Comparison of ENCODE assay signal across 10 mouse cellular contexts in the genomic region with DNA sequence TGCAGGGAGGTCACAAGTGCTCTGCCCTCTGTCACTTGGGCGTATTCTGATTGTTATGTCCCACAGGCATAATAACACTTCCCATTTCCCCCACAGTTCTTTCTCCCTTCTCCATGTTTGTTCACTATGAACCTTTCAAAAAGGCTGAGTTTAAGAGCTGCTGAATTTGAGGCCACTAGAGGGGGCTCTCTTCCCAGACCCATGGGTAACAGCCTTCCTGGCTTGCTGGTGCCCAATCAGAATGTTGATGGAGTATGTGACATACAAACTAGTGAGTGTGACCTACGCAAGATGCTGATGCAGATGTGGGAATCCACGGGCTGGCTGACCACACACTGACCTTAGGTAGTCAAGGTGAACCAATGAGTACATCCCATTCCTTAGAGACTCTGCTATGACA. TPM values are rescaled to one million over a fixed set of nuclear protein-coding genes. Genes with fewer than 3 reads are reported as not detected.
DNase-seq lines count a peak whose midpoint lies in the region; ATAC-seq and TF ChIP-seq lines count a peak whose summit lies in the region.
"Had no signal": no experiment of that assay in that cellular context is flagged by ENCODE, and none has a peak within 500 bp of the region (broad histone marks: within the 10 kb centered on the region; RNA-seq: fewer than 3 reads in every experiment).

No protein-coding gene starts in this region.

- H3K4me1 ChIP-seq in forebrain, postnatal 0 days (ENCODE audit: insufficient read depth), result no peaks in the 10 kb centered on the region
- no peaks in the 10 kb centered on the region for H3K4me1 ChIP-seq in forebrain, embryonic 16.5 days (replicated peaks; ENCODE audit: control insufficient read depth, insufficient read depth, low read length)
- no peaks in the 10 kb centered on the region for H3K4me1 ChIP-seq in midbrain, postnatal 0 days (ENCODE audit: insufficient read depth, low read length)
- H3K4me1 ChIP-seq in midbrain, embryonic 10.5 days, result no peaks in the 10 kb centered on the region
- H3K4me1 ChIP-seq in stomach, postnatal 0 days (replicated peaks; ENCODE audit: control insufficient read depth, insufficient read depth), result no peaks in the 10 kb centered on the region
- no peaks in the 10 kb centered on the region for H3K4me1 ChIP-seq in midbrain, embryonic 11.5 days (ENCODE audit: control insufficient read depth, insufficient read depth, low read length)

- no peak overlapping the region for H3K9ac ChIP-seq in forebrain, postnatal 0 days
- no peak overlapping the region for H3K9ac ChIP-seq in forebrain, embryonic 16.5 days (replicated peaks; ENCODE audit: low read depth, low read length)
- no peak overlapping the region for H3K9ac ChIP-seq in midbrain, postnatal 0 days (replicated peaks; ENCODE audit: low read length, poor library complexity, severe bottlenecking)
- H3K9ac ChIP-seq in stomach, postnatal 0 days (ENCODE audit: low read length), result no peak overlapping the region
- no peak overlapping the region for H3K9ac ChIP-seq in midbrain, embryonic 11.5 days (ENCODE audit: low read length)

- DNase-seq in forebrain, postnatal 0 days, result peak; percentile 33
- DNase-seq in midbrain, postnatal 0 days (ENCODE audit: low spot score), result peak; percentile 24
- no peak for DNase-seq in midbrain, embryonic 10.5 days (ENCODE audit: low spot score)
- DNase-seq in stomach, postnatal 0 days (ENCODE audit: low spot score), result peak; percentile 28
- no peak for DNase-seq in midbrain, embryonic 11.5 days (ENCODE audit: low spot score, missing footprints)
- DNase-seq in adrenal gland, adult 8-10 months, result no peak
- DNase-seq: heart, adult 11 months; right cerebral cortex, postnatal 25 days had no signal

- no peaks in the 10 kb centered on the region for H3K27me3 ChIP-seq in forebrain, postnatal 0 days (ENCODE audit: insufficient read depth, low read length)
- no peaks in the 10 kb centered on the region for H3K27me3 ChIP-seq in forebrain, embryonic 16.5 days (replicated peaks; ENCODE audit: control insufficient read depth, insufficient read depth, low read length)
- no peaks in the 10 kb centered on the region for H3K27me3 ChIP-seq in midbrain, postnatal 0 days (ENCODE audit: insufficient read depth, low read length)
- no peaks in the 10 kb centered on the region for H3K27me3 ChIP-seq in midbrain, embryonic 10.5 days (ENCODE audit: low read depth, poor library complexity, severe bottlenecking)
- no peaks in the 10 kb centered on the region for H3K27me3 ChIP-seq in stomach, postnatal 0 days (ENCODE audit: control insufficient read depth, insufficient read depth, low read length)
- no peaks in the 10 kb centered on the region for H3K27me3 ChIP-seq in midbrain, embryonic 11.5 days (ENCODE audit: control insufficient read depth, insufficient read depth, low read length)

- H3K27ac ChIP-seq in forebrain, postnatal 0 days (ENCODE audit: low read depth, low read length), result no peak overlapping the region
- H3K27ac ChIP-seq in forebrain, embryonic 16.5 days (ENCODE audit: low read length), result no peak overlapping the region
- no peak overlapping the region for H3K27ac ChIP-seq in midbrain, postnatal 0 days (ENCODE audit: low read depth, low read length)
- H3K27ac ChIP-seq in midbrain, embryonic 10.5 days (replicated peaks), result no peak overlapping the region
- H3K27ac ChIP-seq in stomach, postnatal 0 days (replicated peaks), result no peak overlapping the region
- H3K27ac ChIP-seq in midbrain, embryonic 11.5 days (ENCODE audit: low read depth, low read length), result no peak overlapping the region

- 89% methylated on average over 3 of the region's 3 CpGs for WGBS in forebrain, postnatal 0 days
- 95% methylated on average over 3 of the region's 3 CpGs for WGBS in forebrain, embryonic 16.5 days
- 98% methylated on average over 3 of the region's 3 CpGs for WGBS in midbrain, postnatal 0 days
- 92% methylated on average over 3 of the region's 3 CpGs for WGBS in midbrain, embryonic 10.5 days
- 88% methylated on average over 3 of the region's 3 CpGs for WGBS in stomach, postnatal 0 days
- WGBS in midbrain, embryonic 11.5 days, result 93% methylated on average over 3 of the region's 3 CpGs

- TF ChIP-seq CTCF in forebrain, postnatal 0 days (IDR thresholded peaks at IDR 0.05; ENCODE audit: low read depth), result peak; percentile 59
- peak; percentile 69 for TF ChIP-seq CTCF in midbrain, postnatal 0 days (IDR thresholded peaks at IDR 0.05)
- TF ChIP-seq CTCF in stomach, postnatal 0 days (IDR thresholded peaks at IDR 0.05; ENCODE audit: low read depth), result peak; percentile 73

- TF ChIP-seq EP300 in stomach, postnatal 0 days (optimal IDR thresholded peaks at IDR 0.05), result no peak

- ATAC-seq in forebrain, postnatal 0 days, result no peak
- ATAC-seq in forebrain, embryonic 16.5 days, result no peak
- ATAC-seq in midbrain, postnatal 0 days (ENCODE audit: low FRiP score), result no peak
- 0 out of 2 replicates have a peak, but pooled peaks have one; percentile 36 for ATAC-seq in erythroblast, adult 5-6 weeks (replicated peaks; ENCODE audit: low FRiP score, poor library complexity, severe bottlenecking)
- ATAC-seq in stomach, postnatal 0 days (ENCODE audit: low FRiP score, low TSS enrichment), result 0 out of 2 replicates have a peak, but pooled peaks have one; percentile 19
- no peak for ATAC-seq in midbrain, embryonic 11.5 days (ENCODE audit: low FRiP score)

- no peak overlapping the region for H3K4me3 ChIP-seq in forebrain, postnatal 0 days (ENCODE audit: low read depth, low read length)
- no peak overlapping the region for H3K4me3 ChIP-seq in forebrain, embryonic 16.5 days (replicated peaks; ENCODE audit: low read length)
- no peak overlapping the region for H3K4me3 ChIP-seq in midbrain, postnatal 0 days (ENCODE audit: low read depth, low read length)
- H3K4me3 ChIP-seq in midbrain, embryonic 10.5 days, result no peak overlapping the region
- no peak overlapping the region for H3K4me3 ChIP-seq in stomach, postnatal 0 days (ENCODE audit: low read depth, low read length)
- no peak overlapping the region for H3K4me3 ChIP-seq in midbrain, embryonic 11.5 days (ENCODE audit: low read depth, low read length)

- peaks cover 32% of the 10 kb centered on the region for H3K36me3 ChIP-seq in forebrain, postnatal 0 days (ENCODE audit: insufficient read depth)
- H3K36me3 ChIP-seq in forebrain, embryonic 16.5 days (ENCODE audit: control insufficient read depth, insufficient read depth), result peaks cover 28% of the 10 kb centered on the region
- H3K36me3 ChIP-seq in midbrain, postnatal 0 days (ENCODE audit: insufficient read depth, low read length), result peaks cover 23% of the 10 kb centered on the region
- peaks cover 77% of the 10 kb centered on the region for H3K36me3 ChIP-seq in midbrain, embryonic 10.5 days
- peaks cover 20% of the 10 kb centered on the region for H3K36me3 ChIP-seq in stomach, postnatal 0 days (ENCODE audit: control insufficient read depth, insufficient read depth, low read length)
- peaks cover 18% of the 10 kb centered on the region for H3K36me3 ChIP-seq in midbrain, embryonic 11.5 days (ENCODE audit: control insufficient read depth, insufficient read depth, low read length)

- H3K9me3 ChIP-seq in forebrain, postnatal 0 days (ENCODE audit: low read length), result no peaks in the 10 kb centered on the region
- H3K9me3 ChIP-seq in forebrain, embryonic 16.5 days (ENCODE audit: control insufficient read depth, low read length), result no peaks in the 10 kb centered on the region
- no peaks in the 10 kb centered on the region for H3K9me3 ChIP-seq in midbrain, postnatal 0 days (ENCODE audit: low read length)
- no peaks in the 10 kb centered on the region for H3K9me3 ChIP-seq in midbrain, embryonic 10.5 days (replicated peaks)
- no peaks in the 10 kb centered on the region for H3K9me3 ChIP-seq in stomach, postnatal 0 days (ENCODE audit: control insufficient read depth, low read length)
- H3K9me3 ChIP-seq in midbrain, embryonic 11.5 days (ENCODE audit: control insufficient read depth, low read length), result no peaks in the 10 kb centered on the region

- no peak overlapping the region for H3K4me2 ChIP-seq in forebrain, postnatal 0 days (ENCODE audit: low read depth)
- H3K4me2 ChIP-seq in forebrain, embryonic 16.5 days (ENCODE audit: low read length), result no peak overlapping the region
- no peak overlapping the region for H3K4me2 ChIP-seq in midbrain, postnatal 0 days (ENCODE audit: low read depth, low read length, poor library complexity, severe bottlenecking)
- no peak overlapping the region for H3K4me2 ChIP-seq in stomach, postnatal 0 days (replicated peaks; ENCODE audit: low read depth)
- no peak overlapping the region for H3K4me2 ChIP-seq in midbrain, embryonic 11.5 days

RNA-seq across cellular contexts. Expression of gene Ccnb2, which starts 12.6 kb away (rescaled TPM):
- 6.0 and 9.9 TPM in 2 replicates for total RNA-seq in forebrain, postnatal 0 days (2014; rRNA removed)
- 17.8 and 17.9 TPM in 2 replicates for polyA plus RNA-seq in forebrain, postnatal 0 days (2015; fragmentation: Nextera tagmentation; extraction: Ambion mirVana)
- 54.9 and 67.1 TPM in 2 replicates for polyA plus RNA-seq in forebrain, embryonic 16.5 days (2015; fragmentation: Nextera tagmentation; extraction: Ambion mirVana)
- total RNA-seq in midbrain, postnatal 0 days (2014; rRNA removed), result 5.6 and 10.9 TPM in 2 replicates
- 8.6 and 9.9 TPM in 2 replicates for polyA plus RNA-seq in midbrain, postnatal 0 days (2015; fragmentation: Nextera tagmentation; extraction: Ambion mirVana)
- 228 and 245 TPM in 2 replicates for polyA plus RNA-seq in midbrain, embryonic 10.5 days (2016; fragmentation: Nextera tagmentation; extraction: Ambion mirVana)
- total RNA-seq in erythroblast, adult 5-6 weeks (2015; ENCODE audit: low replicate concordance), result 70.7 and 76.9 TPM in 2 replicates
- 88.6 and 93.3 TPM in 2 replicates for total RNA-seq in erythroblast, adult 5-6 weeks (2017; ENCODE audit: low replicate concordance)
- 39.2 and 46.3 TPM in 2 replicates for polyA plus RNA-seq in stomach, postnatal 0 days (2015; fragmentation: Nextera tagmentation; extraction: Ambion mirVana)
- polyA plus RNA-seq in midbrain, embryonic 11.5 days (2014; fragmentation: Nextera tagmentation; extraction: Ambion mirVana), result 225 and 237 TPM in 2 replicates
- total RNA-seq in adrenal gland, adult 8-10 months (2022), result 1 to 10 TPM in 3 of 4 experiments, under 1 TPM in 1; 0.73 to 2.9 (median 1.5) TPM

Comparison
In these comparisons a context has a peak if more than half of its experiments do, and no peak if none do; other contexts are left out.
1. DNase-seq: peak in forebrain, postnatal 0 days (single experiment), midbrain, postnatal 0 days (single experiment) and stomach, postnatal 0 days (single experiment); none in midbrain, embryonic 10.5 days (single experiment), midbrain, embryonic 11.5 days (single experiment) and adrenal gland, adult 8-10 months (single experiment).
2. ATAC-seq: peak in erythroblast, adult 5-6 weeks (single experiment) and stomach, postnatal 0 days (single experiment); none in forebrain, postnatal 0 days (single experiment), forebrain, embryonic 16.5 days (single experiment), midbrain, postnatal 0 days (single experiment) and midbrain, embryonic 11.5 days (single experiment).
3. Peak in every context shown above with its lines, with median percentiles within 50 percentile points of each other: CTCF ChIP-seq.